Mouse (Mus musculus): Measurements from ENCODE around the gene Palb2. TPM values are rescaled to one million over a fixed set of nuclear protein-coding genes. Genes with fewer than 3 reads are reported as not detected.

The Palb2 gene
- 9.9 TPM for polyA plus RNA-seq (2014; fragmentation: Illumina TruSeq; extraction: RNeasy Lipid Tissue Mini Kit (QIAGEN cat#74804); ENCODE audit: low read depth, low replicate concordance)

DNA sequence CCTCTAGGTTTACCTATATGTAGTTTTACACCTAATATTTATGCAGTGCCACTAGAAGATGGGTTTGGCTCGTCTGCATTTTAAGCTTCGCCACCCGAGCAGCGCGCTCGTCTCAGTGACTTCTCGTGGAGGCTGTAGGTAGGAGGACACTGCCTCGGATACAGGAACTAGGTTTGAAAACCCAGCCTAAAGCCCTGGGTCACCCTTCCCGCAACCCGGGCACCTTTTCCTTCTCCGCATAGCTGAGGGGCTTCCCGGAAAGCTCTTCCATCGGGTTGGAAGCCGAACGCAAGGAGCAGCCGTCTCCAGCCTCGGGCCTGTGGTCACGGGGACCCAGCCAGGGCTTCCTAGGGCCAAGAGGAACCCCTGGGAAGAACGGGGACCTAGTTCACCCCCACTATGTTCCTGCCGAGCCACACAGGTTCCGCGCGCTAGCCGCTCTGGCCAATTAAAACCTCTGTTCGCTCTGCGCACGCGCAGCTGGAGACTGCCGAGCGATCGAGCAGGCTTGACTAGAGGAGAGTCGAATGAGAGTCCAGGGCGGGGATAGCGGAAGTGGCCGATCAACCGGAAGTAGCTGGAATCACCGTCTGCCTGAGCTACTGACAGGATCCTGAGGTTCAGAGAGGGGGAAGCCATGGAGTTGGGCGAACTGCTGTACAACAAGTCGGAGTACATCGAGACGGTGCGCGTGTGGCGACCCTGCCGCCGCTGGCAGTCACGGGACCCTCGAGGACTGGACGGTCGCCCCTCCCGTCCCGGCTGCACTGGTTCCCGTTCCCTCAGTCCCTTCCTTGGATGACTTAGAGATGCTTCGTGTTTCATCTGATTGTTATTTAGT, at the start of gene Palb2, which contains the start of gene Dctn5:
Gene Palb2 (minus strand): TSS at position 489 of the 841 bp plus-strand sequence.
Gene Dctn5 (plus strand): TSS at position 545 of the 841 bp plus-strand sequence.

DNA sequence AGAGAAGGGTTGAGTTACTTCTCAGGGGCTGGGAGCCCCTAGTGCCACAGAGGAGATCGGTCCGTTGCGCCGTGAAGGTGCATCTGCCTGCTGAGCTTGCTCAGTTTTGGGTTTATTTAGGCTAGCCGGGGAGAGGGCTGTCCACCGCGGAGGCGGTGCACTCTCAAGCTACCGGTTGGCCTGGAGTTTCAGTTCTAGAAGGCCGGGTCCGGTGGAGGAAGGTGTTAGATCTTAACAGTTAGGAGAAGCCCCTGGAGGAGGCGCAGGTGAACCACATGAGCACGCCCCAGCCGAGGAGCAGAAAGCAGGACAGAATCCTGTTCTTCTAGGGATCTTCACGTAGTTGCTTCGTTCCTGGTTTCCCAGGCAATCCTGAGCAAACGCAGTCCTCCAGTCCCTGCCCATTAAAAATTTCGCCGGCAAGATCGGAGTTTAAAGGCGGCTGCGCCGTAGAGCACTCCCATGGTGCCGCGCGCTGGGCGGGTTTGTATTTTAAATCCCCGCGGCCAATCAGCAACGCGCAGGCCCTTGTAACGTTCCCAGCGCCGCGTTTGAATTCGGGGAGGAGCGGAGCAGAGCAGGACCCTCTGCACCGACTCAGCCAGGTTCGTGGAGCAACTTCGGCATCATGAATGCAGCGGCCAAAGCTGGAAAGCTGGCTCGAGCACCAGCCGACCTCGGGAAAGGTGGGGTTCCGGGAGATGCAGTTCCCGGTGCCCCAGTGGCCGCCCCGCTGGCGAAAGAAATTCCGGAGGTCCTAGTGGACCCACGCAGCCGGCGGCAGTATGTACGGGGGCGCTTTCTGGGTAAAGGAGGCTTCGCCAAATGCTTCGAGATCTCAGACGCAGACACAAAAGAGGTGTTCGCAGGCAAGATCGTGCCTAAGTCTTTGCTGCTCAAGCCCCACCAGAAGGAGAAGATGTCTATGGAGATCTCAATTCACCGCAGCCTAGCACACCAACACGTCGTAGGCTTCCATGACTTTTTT, 26.4 kb upstream of the Palb2 start, which contains the start of gene Plk1:
Gene Plk1 (plus strand): TSS at position 525 of the 988 bp plus-strand sequence.

DNA sequence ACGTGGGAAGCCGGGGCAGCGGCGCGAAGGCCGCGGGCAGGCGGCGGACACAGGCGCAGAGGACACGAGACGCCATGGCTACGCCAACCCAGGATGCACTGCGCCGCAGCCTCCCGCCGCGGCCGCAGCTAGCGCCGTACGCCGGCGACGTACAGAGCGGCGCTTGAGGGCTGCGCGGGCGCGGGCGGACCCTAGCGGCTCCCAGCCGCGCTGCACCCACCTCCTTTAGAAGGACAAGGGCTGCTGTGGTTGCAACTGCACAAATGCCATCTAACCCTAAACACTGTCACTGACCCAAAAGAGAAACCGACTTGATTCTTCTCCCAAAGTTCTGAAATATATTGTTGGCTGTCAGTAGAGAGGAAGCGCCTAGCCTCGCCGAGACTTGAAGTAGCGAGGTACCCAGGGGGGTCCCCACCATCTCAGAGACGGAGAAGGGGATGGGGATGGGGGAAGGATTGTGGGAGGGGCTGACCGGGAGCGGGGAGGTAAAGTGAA, 31.0 kb downstream of the Palb2 start, which contains the start of gene Ndufab1:
Gene Ndufab1 (minus strand): TSS at position 140 of the 498 bp plus-strand sequence.

DNA sequence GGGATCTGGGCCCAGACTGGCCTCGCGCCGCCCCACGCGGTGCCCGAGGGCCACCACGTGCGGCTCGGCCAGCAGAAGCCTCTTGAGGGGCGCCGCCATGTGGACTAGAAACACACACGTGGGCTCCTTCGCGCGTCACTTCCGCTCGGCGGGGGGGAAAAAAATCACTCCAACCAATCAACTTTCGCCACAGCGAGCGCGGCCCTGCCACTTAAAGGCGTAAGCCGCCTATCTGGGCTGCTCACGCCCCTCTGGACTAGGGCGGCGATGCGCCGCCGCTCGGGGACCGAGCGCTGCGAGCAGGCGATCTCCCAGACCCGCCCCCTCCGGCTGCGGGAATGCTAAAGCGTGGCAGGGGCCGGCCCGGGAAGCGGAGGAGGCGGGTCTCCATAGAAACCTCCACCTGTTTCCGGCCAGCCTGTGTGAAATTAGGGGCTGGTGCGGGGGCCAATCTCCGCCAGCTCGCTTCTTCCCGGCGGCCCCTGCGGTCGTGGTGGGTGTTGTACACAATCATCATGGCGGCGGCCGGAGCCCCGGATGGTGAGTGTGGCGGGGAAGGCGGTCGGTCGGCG, 65.8 kb downstream of the Palb2 start, which contains the start of the genes Ubfd1 and Ears2:
Gene Ubfd1 (plus strand): TSS at position 231 of the 572 bp plus-strand sequence.
Gene Ears2 (minus strand): TSS at position 319 of the 572 bp plus-strand sequence.

Other genes starting within 250 kb of the Palb2 start
- 12.5 TPM for gene Cog7, start 151.3 kb downstream of the Palb2 start, polyA plus RNA-seq (2014; fragmentation: Illumina TruSeq; extraction: RNeasy Lipid Tissue Mini Kit (QIAGEN cat#74804); ENCODE audit: low read depth, low replicate concordance)
- 3.9 TPM for gene Gga2, start 111.8 kb downstream of the Palb2 start, polyA plus RNA-seq (2014; fragmentation: Illumina TruSeq; extraction: RNeasy Lipid Tissue Mini Kit (QIAGEN cat#74804); ENCODE audit: low read depth, low replicate concordance)
- gene Ubfd1, start 65.8 kb downstream of the Palb2 start, polyA plus RNA-seq (2014; fragmentation: Illumina TruSeq; extraction: RNeasy Lipid Tissue Mini Kit (QIAGEN cat#74804); ENCODE audit: low read depth, low replicate concordance): 23.0 TPM
- gene Ears2, start 65.7 kb downstream of the Palb2 start, polyA plus RNA-seq (2014; fragmentation: Illumina TruSeq; extraction: RNeasy Lipid Tissue Mini Kit (QIAGEN cat#74804); ENCODE audit: low read depth, low replicate concordance): 2.1 TPM
- gene Ndufab1, start 31.1 kb downstream of the Palb2 start, polyA plus RNA-seq (2014; fragmentation: Illumina TruSeq; extraction: RNeasy Lipid Tissue Mini Kit (QIAGEN cat#74804); ENCODE audit: low read depth, low replicate concordance): 716 TPM
- 110 TPM for gene Dctn5, start 56 bp upstream of the Palb2 start, polyA plus RNA-seq (2014; fragmentation: Illumina TruSeq; extraction: RNeasy Lipid Tissue Mini Kit (QIAGEN cat#74804); ENCODE audit: low read depth, low replicate concordance)
- 0.82 TPM for gene Plk1, start 26.5 kb upstream of the Palb2 start, polyA plus RNA-seq (2014; fragmentation: Illumina TruSeq; extraction: RNeasy Lipid Tissue Mini Kit (QIAGEN cat#74804); ENCODE audit: low read depth, low replicate concordance)
- 1.5 TPM for gene Ern2, start 53.2 kb upstream of the Palb2 start, polyA plus RNA-seq (2014; fragmentation: Illumina TruSeq; extraction: RNeasy Lipid Tissue Mini Kit (QIAGEN cat#74804); ENCODE audit: low read depth, low replicate concordance)
- gene Chp2, start 86.5 kb upstream of the Palb2 start, polyA plus RNA-seq (2014; fragmentation: Illumina TruSeq; extraction: RNeasy Lipid Tissue Mini Kit (QIAGEN cat#74804); ENCODE audit: low read depth, low replicate concordance): 223 TPM
- gene Prkcb, start 155.8 kb upstream of the Palb2 start, polyA plus RNA-seq (2014; fragmentation: Illumina TruSeq; extraction: RNeasy Lipid Tissue Mini Kit (QIAGEN cat#74804); ENCODE audit: low read depth, low replicate concordance): 23.0 TPM